In the genomic region with DNA sequence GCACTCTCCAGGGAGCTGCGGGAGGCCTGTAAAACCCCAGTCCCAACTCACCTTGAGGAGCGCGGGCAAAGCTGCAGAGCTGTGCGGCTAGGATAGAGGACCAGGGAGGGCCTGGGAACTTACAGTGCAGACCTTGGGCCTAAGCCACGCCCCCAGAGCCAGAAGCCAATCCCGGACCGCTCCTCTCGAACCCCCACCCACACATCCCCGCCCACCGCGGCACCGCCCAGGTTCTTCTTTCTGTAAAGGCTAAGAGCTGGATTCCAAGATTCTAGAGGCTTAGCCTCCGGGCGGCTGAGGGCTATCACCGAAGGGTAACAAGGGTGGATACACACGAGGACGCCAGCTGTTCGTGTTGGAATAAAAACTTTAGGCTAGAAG, we compare ENCODE assay signal across 8 mouse cellular contexts. TPM values are rescaled to one million over a fixed set of nuclear protein-coding genes. Genes with fewer than 3 reads are reported as not detected.
A peak's percentile ranks its signal among the peaks of the same experiment; 100 is the strongest.
DNase-seq lines count a peak whose midpoint lies in the region; ATAC-seq lines count a peak whose summit lies in the region.

A gene (minus strand): TSS at position 104 of the 381 bp plus-strand sequence.

- no peaks in the 10 kb centered on the region for H3K36me3 ChIP-seq in hindbrain, embryonic 11.5 days (ENCODE audit: control insufficient read depth, insufficient read depth, low read length)

- ATAC-seq in hindbrain, embryonic 11.5 days (ENCODE audit: low FRiP score): peak; percentile 93

- H3K9me3 ChIP-seq in hindbrain, embryonic 11.5 days (ENCODE audit: control insufficient read depth, low read length): no peaks in the 10 kb centered on the region

- peak; percentile 95 for DNase-seq in Muller cell, postnatal 12 days (ENCODE audit: inconsistent ontology term)
- DNase-seq in cerebellum, adult 9-11 months: peak; percentile 96
- peak; percentile 87 to 94 for DNase-seq in frontal cortex, adult 2 months (ENCODE audit: extremely low spot score in 1 of 2, low spot score in 1 of 2)
- DNase-seq in hindbrain, embryonic 11.5 days (ENCODE audit: low spot score): peak; percentile 95
- DNase-seq in layer of hippocampus, postnatal 10 days (ENCODE audit: low spot score in 2 of 2): peak; percentile 83 to 88
- peak; percentile 99 for DNase-seq in lung, postnatal 10 days
- DNase-seq in ovary, postnatal 36 days (ENCODE audit: low spot score): peak; percentile 94
- DNase-seq in thymus, postnatal 25 days: peak; percentile 93

- peak within 1 kb of the TSS; percentile 95 for H3K4me2 ChIP-seq in hindbrain, embryonic 11.5 days (replicated peaks; ENCODE audit: low read depth, low read length)

- no peaks in the 10 kb centered on the region; the same call in 1 of the 2 replicates for H3K4me1 ChIP-seq in hindbrain, embryonic 11.5 days (replicated peaks; ENCODE audit: control insufficient read depth, insufficient read depth, low read length)

- H3K9ac ChIP-seq in hindbrain, embryonic 11.5 days (ENCODE audit: low read depth, low read length): peak within 1 kb of the TSS; percentile 23

- H3K27ac ChIP-seq in hindbrain, embryonic 11.5 days (ENCODE audit: low read depth, low read length): no peak within 1 kb of the TSS

- under 1% methylated on average over 18 of the region's 18 CpGs for WGBS in hindbrain, embryonic 11.5 days

- H3K27me3 ChIP-seq in hindbrain, embryonic 11.5 days (ENCODE audit: control insufficient read depth, insufficient read depth, low read length): peaks cover 6% of the 10 kb centered on the region

- peak within 1 kb of the TSS; percentile 50 for H3K4me3 ChIP-seq in hindbrain, embryonic 11.5 days (ENCODE audit: low read depth, low read length)

RNA-seq across cellular contexts. Expression of the gene that starts here (rescaled TPM):
- 7.7 and 9.1 TPM in 2 replicates for polyA plus RNA-seq in frontal cortex, adult 2 months (2012; rRNA removed)
- 3.4 TPM in 2 replicates for polyA plus RNA-seq in hindbrain, embryonic 11.5 days (2014; fragmentation: Nextera tagmentation; extraction: Ambion mirVana)
- total RNA-seq in layer of hippocampus, postnatal 10 days (2021): 1 to 10 TPM; 5.2 to 5.7 TPM
